Mouse (Mus musculus): Measurements from ENCODE around the gene Afap1l2. TPM values are rescaled to one million over a fixed set of nuclear protein-coding genes. Genes with fewer than 3 reads are reported as not detected.

The Afap1l2 gene
- polyA plus RNA-seq, 1 experiment: 17.3 TPM

GRCm38 (mm10) chr19:56887879-56888278, 120.1 kb downstream of the Afap1l2 start:
- H3K36me3 ChIP-seq (ENCODE audit: control insufficient read depth, insufficient read depth, low read length, poor library complexity, severe bottlenecking): no peaks in the 10 kb centered on the region
- no peaks in the 10 kb centered on the region for H3K4me1 ChIP-seq (ENCODE audit: control insufficient read depth, insufficient read depth, low read length)
- no peak overlapping the region for H3K27ac ChIP-seq (ENCODE audit: insufficient read depth, low read length)
- H3K4me3 ChIP-seq (ENCODE audit: low read depth, low read length): no peak overlapping the region
- H3K9me3 ChIP-seq (replicated peaks; ENCODE audit: control insufficient read depth, insufficient read depth, low read length, poor library complexity, severe bottlenecking): no peaks in the 10 kb centered on the region
- no peak overlapping the region for H3K9ac ChIP-seq (ENCODE audit: low read depth, poor library complexity, severe bottlenecking)
- H3K27me3 ChIP-seq (ENCODE audit: control insufficient read depth, insufficient read depth, low read length, poor library complexity, severe bottlenecking): no peaks in the 10 kb centered on the region
- TF ChIP-seq CTCF (IDR thresholded peaks at IDR 0.05; ENCODE audit: low read depth, low read length) (no peak), POLR2A (IDR thresholded peaks at IDR 0.05; ENCODE audit: insufficient read depth, low read length) (no peak), EP300 (IDR thresholded peaks at IDR 0.05; ENCODE audit: insufficient read depth, low read depth, low read length) (no peak)

GRCm38 (mm10) chr19:56877364-56877763, 130.7 kb downstream of the Afap1l2 start:
- no peak overlapping the region for H3K4me3 ChIP-seq (ENCODE audit: low read depth, low read length)
- H3K36me3 ChIP-seq (ENCODE audit: control insufficient read depth, insufficient read depth, low read length, poor library complexity, severe bottlenecking): no peaks in the 10 kb centered on the region
- H3K4me1 ChIP-seq (ENCODE audit: control insufficient read depth, insufficient read depth, low read length): peaks cover 8% of the 10 kb centered on the region
- H3K27ac ChIP-seq (ENCODE audit: insufficient read depth, low read length): no peak overlapping the region
- H3K9me3 ChIP-seq (replicated peaks; ENCODE audit: control insufficient read depth, insufficient read depth, low read length, poor library complexity, severe bottlenecking): no peaks in the 10 kb centered on the region
- H3K27me3 ChIP-seq (ENCODE audit: control insufficient read depth, insufficient read depth, low read length, poor library complexity, severe bottlenecking): peaks cover 2% of the 10 kb centered on the region; the same call in 1 of the 2 replicates
- no peak overlapping the region for H3K9ac ChIP-seq (ENCODE audit: low read depth, poor library complexity, severe bottlenecking)
- no peak for TF ChIP-seq CTCF (IDR thresholded peaks at IDR 0.05; ENCODE audit: low read depth, low read length)
- no peak for TF ChIP-seq POLR2A (IDR thresholded peaks at IDR 0.05; ENCODE audit: insufficient read depth, low read length)
- TF ChIP-seq EP300 (IDR thresholded peaks at IDR 0.05; ENCODE audit: insufficient read depth, low read depth, low read length): no peak

- Histone ChIP-seq H3K27ac (ENCODE audit: insufficient read depth, low read length) (no peak overlapping the region), H3K9me3 (replicated peaks; ENCODE audit: control insufficient read depth, insufficient read depth, low read length, poor library complexity, severe bottlenecking) (no peaks in the 10 kb centered on the region), H3K36me3 (ENCODE audit: control insufficient read depth, insufficient read depth, low read length, poor library complexity, severe bottlenecking) (no peaks in the 10 kb centered on the region), H3K27me3 (ENCODE audit: control insufficient read depth, insufficient read depth, low read length, poor library complexity, severe bottlenecking) (peaks cover 2% of the 10 kb centered on the region; the same call in 1 of the 2 replicates), H3K4me1 (ENCODE audit: control insufficient read depth, insufficient read depth, low read length) (peaks cover under 1% of the 10 kb centered on the region), H3K4me3 (ENCODE audit: low read depth, low read length) (peak overlapping the region; percentile 39), H3K9ac (ENCODE audit: low read depth, poor library complexity, severe bottlenecking) (peak overlapping the region; percentile 26)
- TF ChIP-seq EP300 (IDR thresholded peaks at IDR 0.05; ENCODE audit: insufficient read depth, low read depth, low read length): no peak
- no peak for TF ChIP-seq POLR2A (IDR thresholded peaks at IDR 0.05; ENCODE audit: insufficient read depth, low read length)
- no peak for TF ChIP-seq CTCF (IDR thresholded peaks at IDR 0.05; ENCODE audit: low read depth, low read length)
Observed at GRCm38 (mm10) chr19:56874601-56875315, 133.3 kb downstream of the Afap1l2 start.

DNA sequence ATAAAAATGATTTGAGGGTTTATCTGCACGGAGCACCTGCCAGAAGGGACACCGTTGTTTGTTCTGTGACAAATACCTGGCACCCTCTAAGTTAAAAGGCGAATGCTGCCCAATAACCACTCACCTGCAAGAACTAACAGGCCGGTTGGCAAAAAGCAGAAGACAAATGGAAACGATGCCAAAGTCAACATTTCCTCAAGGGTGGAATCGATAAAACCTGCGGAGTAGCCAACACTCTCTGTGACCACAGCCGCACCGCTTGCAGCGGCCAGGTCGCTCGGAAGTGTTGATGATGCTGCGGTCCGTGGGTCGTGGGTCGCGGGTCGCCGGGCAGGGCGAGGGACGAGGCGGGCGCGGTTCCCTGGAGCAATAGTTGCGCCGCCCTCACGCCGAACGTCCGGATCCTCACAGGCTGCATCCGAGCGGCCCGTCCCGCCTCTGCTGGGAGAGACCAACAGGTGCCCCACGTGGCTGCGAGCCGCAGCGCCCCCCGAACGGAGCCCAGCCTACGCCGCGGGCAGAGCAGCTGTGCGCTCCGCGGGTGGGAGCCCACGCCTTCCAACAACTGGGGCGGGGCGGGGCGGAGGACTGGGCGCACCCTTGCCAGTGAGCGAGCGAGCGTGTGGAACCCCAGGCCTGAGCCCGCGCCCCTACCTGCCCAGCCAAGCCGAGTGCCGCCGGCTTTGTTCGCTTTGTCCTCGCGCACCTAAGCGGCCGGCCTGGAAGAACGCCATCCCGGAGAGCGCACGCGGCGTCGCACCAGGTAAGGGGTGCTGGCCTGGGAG, 134.0 kb downstream of the Afap1l2 start, which contains the start of gene Vwa2:
Gene Vwa2 (plus strand): TSS at position 434 of the 785 bp plus-strand sequence.
- H3K27ac ChIP-seq (ENCODE audit: insufficient read depth, low read length): no peak within 1 kb of the TSS

DNA sequence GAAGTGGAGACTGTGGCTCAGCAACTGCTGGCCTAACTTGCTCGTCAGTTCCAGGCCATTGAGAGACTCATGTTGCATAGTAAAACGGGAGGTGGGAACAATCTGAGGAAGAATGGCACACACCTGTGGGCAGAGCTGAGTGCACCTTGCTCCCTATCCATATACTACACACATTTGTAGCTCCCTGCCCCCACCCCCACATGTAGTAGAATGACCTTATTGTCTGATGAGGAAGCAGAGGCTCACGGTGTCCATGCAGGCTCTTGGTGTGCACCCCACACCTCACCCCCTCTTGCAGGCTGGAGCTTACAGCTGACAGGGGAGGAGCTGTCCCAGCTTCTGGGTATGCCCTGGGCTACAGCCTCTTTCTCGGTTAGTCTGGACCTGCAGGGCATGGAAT, 140.3 kb downstream of the Afap1l2 start:
- Histone ChIP-seq H3K4me1 (ENCODE audit: control insufficient read depth, insufficient read depth, low read length) (no peaks in the 10 kb centered on the region), H3K9me3 (replicated peaks; ENCODE audit: control insufficient read depth, insufficient read depth, low read length, poor library complexity, severe bottlenecking) (no peaks in the 10 kb centered on the region), H3K36me3 (ENCODE audit: control insufficient read depth, insufficient read depth, low read length, poor library complexity, severe bottlenecking) (no peaks in the 10 kb centered on the region), H3K27me3 (ENCODE audit: control insufficient read depth, insufficient read depth, low read length, poor library complexity, severe bottlenecking) (no peaks in the 10 kb centered on the region), H3K27ac (ENCODE audit: insufficient read depth, low read length) (no peak overlapping the region), H3K4me3 (ENCODE audit: low read depth, low read length) (no peak overlapping the region), H3K9ac (ENCODE audit: low read depth, poor library complexity, severe bottlenecking) (no peak overlapping the region)
- TF ChIP-seq CTCF (IDR thresholded peaks at IDR 0.05; ENCODE audit: low read depth, low read length) (no peak), EP300 (IDR thresholded peaks at IDR 0.05; ENCODE audit: insufficient read depth, low read depth, low read length) (no peak), POLR2A (IDR thresholded peaks at IDR 0.05; ENCODE audit: insufficient read depth, low read length) (no peak)

More for the DNA sequence above, 134.0 kb downstream of the Afap1l2 start, which contains the start of gene Vwa2:
- Histone ChIP-seq H3K9ac (ENCODE audit: low read depth, poor library complexity, severe bottlenecking) (peak within 1 kb of the TSS; percentile 26), H3K9me3 (replicated peaks; ENCODE audit: control insufficient read depth, insufficient read depth, low read length, poor library complexity, severe bottlenecking) (no peaks in the 10 kb centered on the region), H3K4me3 (ENCODE audit: low read depth, low read length) (peak within 1 kb of the TSS; percentile 39), H3K27me3 (ENCODE audit: control insufficient read depth, insufficient read depth, low read length, poor library complexity, severe bottlenecking) (peaks cover 2% of the 10 kb centered on the region; the same call in 1 of the 2 replicates), H3K36me3 (ENCODE audit: control insufficient read depth, insufficient read depth, low read length, poor library complexity, severe bottlenecking) (no peaks in the 10 kb centered on the region), H3K4me1 (ENCODE audit: control insufficient read depth, insufficient read depth, low read length) (no peaks in the 10 kb centered on the region)
- no peak for TF ChIP-seq EP300 (IDR thresholded peaks at IDR 0.05; ENCODE audit: insufficient read depth, low read depth, low read length)
- no peak for TF ChIP-seq POLR2A (IDR thresholded peaks at IDR 0.05; ENCODE audit: insufficient read depth, low read length)
- TF ChIP-seq CTCF (IDR thresholded peaks at IDR 0.05; ENCODE audit: low read depth, low read length): no peak

Other genes with a start within 250 kb of the Afap1l2 start
- gene Ccdc186, start 186.0 kb downstream of the Afap1l2 start, polyA plus RNA-seq (2011; ENCODE audit: insufficient read depth, insufficient read length, low read depth, missing spikeins): 56.8 and 60.7 TPM in 2 replicates
- 1.7 and 2.0 TPM in 2 replicates for gene Tdrd1, start 182.0 kb downstream of the Afap1l2 start, polyA plus RNA-seq (2011; ENCODE audit: insufficient read depth, insufficient read length, low read depth, missing spikeins)
- 1.6 and 2.8 TPM in 2 replicates for gene Vwa2, start 134.0 kb downstream of the Afap1l2 start, polyA plus RNA-seq (2011; ENCODE audit: insufficient read depth, insufficient read length, low read depth, missing spikeins)

All from ES-Bruce4 (cell line).